Mouse (Mus musculus): ENCODE data around the gene Gm20388.
A peak's percentile ranks its signal among the peaks of the same experiment; 100 is the strongest.
"Not testable (repeated sequence)": the region's sequence is repeated elsewhere in the genome, so short reads cannot be mapped to it uniquely, and the experiment has no call there.

Gm20388 gene

GRCm38 (mm10) chr8:121649904-121650303 is 1739.3 kb downstream of the Gm20388 start:
- peak in 1 of 2 experiments; percentile 38 for DNase-seq

- DNase-seq, result peak; percentile 42 to 45
Measured at GRCm38 (mm10) chr8:121650389-121651307, 1740.0 kb downstream of the Gm20388 start.

- DNase-seq, result peak in 1 of 2 experiments; percentile 71
Measured at GRCm38 (mm10) chr8:121651308-121651873, 1740.8 kb downstream of the Gm20388 start.

- DNase-seq, result peak; percentile 79 to 82
Measured at GRCm38 (mm10) chr8:121651874-121652361, 1741.3 kb downstream of the Gm20388 start.

- DNase-seq, result peak; percentile 98 to 100
Measured at GRCm38 (mm10) chr8:121652774-121653323, 1742.2 kb downstream of the Gm20388 start, which contains the start of gene Zcchc14. Gene Zcchc14, minus strand, starts transcription at chr8:121652901.

GRCm38 (mm10) chr8:121653340-121654019 is 1742.8 kb downstream of the Gm20388 start:
- DNase-seq, result peak in 1 of 2 experiments; percentile 81

- DNase-seq, result peak; percentile 38 to 43
Measured at GRCm38 (mm10) chr8:121654131-121654530, 1743.5 kb downstream of the Gm20388 start.

- peak in 1 of 2 experiments; percentile 47 for DNase-seq
Measured at GRCm38 (mm10) chr8:121654966-121655494, 1744.4 kb downstream of the Gm20388 start.

GRCm38 (mm10) chr8:121660602-121661001 is 1750.0 kb downstream of the Gm20388 start:
- DNase-seq, result peak; percentile 62 to 66

GRCm38 (mm10) chr8:121661631-121662357 is 1751.2 kb downstream of the Gm20388 start:
- no peak for DNase-seq

- no peak for DNase-seq
Measured at GRCm38 (mm10) chr8:121663101-121663500, 1752.5 kb downstream of the Gm20388 start.

- peak; percentile 38 to 55 for DNase-seq
Measured at GRCm38 (mm10) chr8:121665329-121665728, 1754.7 kb downstream of the Gm20388 start.

- not testable (repeated sequence) for DNase-seq
Measured at GRCm38 (mm10) chr8:121667936-121668500, 1757.4 kb downstream of the Gm20388 start.

- no peak for DNase-seq
Measured at GRCm38 (mm10) chr8:121668553-121668952, 1757.9 kb downstream of the Gm20388 start.

GRCm38 (mm10) chr8:121669208-121669607 is 1758.6 kb downstream of the Gm20388 start:
- peak in 1 of 2 experiments; percentile 59 for DNase-seq

- DNase-seq, result no peak
Measured at GRCm38 (mm10) chr8:121673153-121673552, 1762.5 kb downstream of the Gm20388 start.

GRCm38 (mm10) chr8:121673917-121674316 is 1763.3 kb downstream of the Gm20388 start:
- peak; percentile 32 to 41 for DNase-seq

- peak in 1 of 2 experiments; percentile 50 for DNase-seq
Measured at GRCm38 (mm10) chr8:121674524-121674923, 1763.9 kb downstream of the Gm20388 start.

GRCm38 (mm10) chr8:121675161-121675560 is 1764.5 kb downstream of the Gm20388 start:
- DNase-seq, result no peak

GRCm38 (mm10) chr8:121675701-121676100 is 1765.1 kb downstream of the Gm20388 start:
- DNase-seq, result peak in 1 of 2 experiments; percentile 38

- DNase-seq, result no peak
Measured at GRCm38 (mm10) chr8:121678696-121679095, 1768.1 kb downstream of the Gm20388 start.
